Mouse (Mus musculus) C2C12 (cell line): ENCODE data around the gene Insr.

Experiments used
- CTCF ChIP-seq: IDR thresholded peaks from one replicate; pipeline ENCODE4 v1.5.1; 2011; ENCODE audit not compliant: control insufficient read depth, insufficient read depth, insufficient read length
- FOSL1 ChIP-seq: IDR thresholded peaks from one replicate; pipeline ENCODE4 v1.8.0; 2011; ENCODE audit warnings: mild to moderate bottlenecking, low read length; ENCODE audit not compliant: poor library complexity, insufficient read depth, severe bottlenecking
- MAX ChIP-seq: IDR thresholded peaks from one replicate; pipeline ENCODE4 v1.6.1; 2011; ENCODE audit warnings: mild to moderate bottlenecking, control low read depth
- MYOD1 ChIP-seq: IDR thresholded peaks from one replicate; pipeline ENCODE4 v1.6.1; 2011; ENCODE audit warnings: low read depth; ENCODE audit not compliant: control insufficient read depth, insufficient read length

GRCm38 (mm10) chr8:3236277-3236676 lies 43.1 kb downstream of the Insr start:
- TF ChIP-seq MAX (no peak), FOSL1 (no peak), CTCF (no peak), MYOD1 (no peak)
